Mouse (Mus musculus) testis, postnatal 14 days (tissue): Measurements from ENCODE around the gene Med20.
"Not testable (repeated sequence)": the region's sequence is repeated elsewhere in the genome, so short reads cannot be mapped to it uniquely, and the experiment has no call there.

ENCODE experiments used
- DNase-seq: peaks from one replicate; pipeline ENCODE4 v3.0.0; 2021; ENCODE audit warnings: low spot score

The Med20 gene

DNA sequence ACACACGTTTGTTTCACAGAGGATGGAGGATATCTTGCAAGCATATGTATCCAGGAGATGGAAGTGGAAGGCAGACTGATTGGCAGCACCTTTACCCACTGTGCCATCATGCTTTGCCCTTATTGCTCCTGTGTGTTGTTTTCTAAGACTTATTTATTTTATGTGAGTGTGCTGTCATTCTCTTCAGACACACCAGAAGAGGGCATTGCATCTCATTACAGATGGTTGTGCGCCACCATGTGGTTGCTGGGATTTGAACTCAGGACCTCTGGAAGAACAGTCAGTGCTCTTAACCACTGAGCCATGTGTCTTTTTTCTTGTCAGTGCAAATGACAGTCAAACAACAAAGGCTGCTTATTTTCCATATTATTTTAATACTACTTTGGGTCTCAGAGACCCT is 16.4 kb downstream of the Med20 start:
- no peak for DNase-seq

DNA sequence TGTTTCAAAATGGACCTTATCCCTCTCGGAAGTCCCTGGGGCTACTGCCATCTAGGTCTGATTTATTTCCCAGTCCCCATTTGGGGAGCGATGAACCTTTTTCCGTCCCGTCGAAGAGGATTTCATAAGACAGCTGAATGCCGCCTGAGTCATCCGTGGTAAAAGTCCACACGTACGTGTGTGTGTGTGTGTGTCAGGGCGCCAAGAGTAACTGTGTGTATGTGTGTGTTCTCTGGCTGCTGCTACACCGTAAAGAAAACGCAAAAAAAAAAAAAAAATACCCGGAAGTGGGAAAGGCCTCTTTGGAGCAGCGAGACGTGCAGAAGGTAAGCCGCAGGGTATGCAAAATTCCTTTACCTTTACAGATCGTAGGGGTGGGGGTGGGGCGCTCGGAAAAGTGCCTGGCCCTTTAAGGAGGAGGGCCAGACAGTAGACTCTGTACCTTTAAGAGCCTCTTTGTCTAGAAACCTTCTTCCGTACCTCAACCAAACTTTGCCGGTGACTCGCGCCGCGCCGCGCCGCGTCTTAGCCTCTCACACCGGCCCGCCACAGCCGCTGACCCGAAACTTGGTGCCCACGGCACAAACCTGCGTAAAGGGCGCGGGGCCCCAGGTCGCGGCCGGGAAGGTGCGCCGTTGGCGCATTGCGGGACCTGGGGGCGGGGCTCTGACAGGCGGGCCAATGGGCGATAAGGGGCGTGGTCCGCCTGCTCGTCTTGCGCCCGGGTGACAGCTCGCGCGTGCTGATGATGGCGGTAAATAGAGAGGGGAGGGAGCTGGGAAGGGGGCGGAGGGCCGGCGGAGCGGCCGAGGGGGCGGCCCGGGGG is 17.7 kb downstream of the Med20 start:
- peak; percentile 97 for DNase-seq

DNA sequence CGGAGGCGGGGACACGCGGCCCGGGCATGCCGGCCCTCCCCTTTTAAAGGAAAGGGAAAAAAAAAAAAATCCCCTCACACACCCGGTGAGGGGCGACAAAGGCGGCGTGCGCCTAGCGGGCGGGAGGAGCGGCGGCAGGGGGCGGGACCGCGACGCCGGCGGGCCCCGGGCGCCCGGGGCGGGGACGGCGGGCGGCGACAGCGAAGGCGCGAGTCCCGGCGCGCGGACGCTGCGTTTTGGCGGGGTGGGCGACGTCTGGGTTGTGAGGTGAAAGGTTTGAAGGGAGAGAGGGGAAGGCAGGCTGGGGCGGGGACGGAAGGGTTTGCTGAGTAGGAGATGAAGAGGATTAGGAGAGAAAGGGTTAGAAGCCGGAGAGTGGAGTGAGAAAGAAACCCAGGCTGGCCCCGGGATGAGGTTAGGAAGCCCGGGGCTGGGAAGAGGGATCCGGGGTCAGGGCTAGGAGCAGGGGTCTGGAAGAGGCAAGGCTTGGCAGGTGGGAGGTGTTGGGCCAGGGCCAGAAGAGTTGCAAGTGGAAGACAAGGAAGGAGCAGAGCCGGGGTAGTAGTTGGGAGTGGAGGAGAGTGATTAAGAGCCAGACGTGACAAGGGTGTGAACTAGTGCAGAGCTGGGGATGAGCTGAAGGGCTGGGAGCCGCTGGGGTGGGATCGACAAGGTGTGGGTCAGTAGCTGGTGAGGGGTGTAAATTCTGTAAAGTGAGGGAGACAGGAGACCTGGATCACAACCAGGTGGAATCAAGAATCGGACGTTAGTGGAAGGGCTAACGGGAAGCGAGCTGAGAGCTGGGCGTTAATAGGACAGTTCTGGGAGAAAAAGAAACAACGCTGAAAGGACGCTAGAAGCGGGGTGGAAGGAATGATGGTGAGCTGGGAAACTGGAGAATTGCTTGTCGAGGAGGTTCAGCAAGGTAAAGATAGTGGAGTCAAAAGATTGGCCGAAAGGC is 18.6 kb downstream of the Med20 start:
- DNase-seq = peak; percentile 74

DNA sequence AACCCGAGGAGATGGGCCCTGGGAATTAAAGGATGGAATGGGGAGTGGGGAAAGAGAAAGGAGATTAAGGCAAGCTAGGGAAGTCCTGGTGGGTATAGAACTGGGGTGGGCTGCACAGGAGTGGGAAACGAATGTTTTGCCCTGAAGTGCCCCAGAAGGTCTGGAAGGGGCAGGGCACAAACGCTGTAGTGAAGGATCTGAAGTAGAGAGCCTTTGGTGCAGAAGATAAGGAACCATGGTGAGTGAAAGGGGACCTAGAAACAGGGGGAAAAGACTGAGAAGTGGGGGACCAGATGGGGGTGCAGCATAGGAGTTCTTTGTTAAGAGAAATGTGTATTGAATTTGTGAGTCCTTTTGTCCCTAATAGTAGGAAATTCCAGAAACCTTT is 19.3 kb downstream of the Med20 start, which contains the start of gene Usp49:
TSS of gene Usp49 (plus strand) at position 13 of the 388 bp plus-strand sequence.
- DNase-seq = no peak

DNA sequence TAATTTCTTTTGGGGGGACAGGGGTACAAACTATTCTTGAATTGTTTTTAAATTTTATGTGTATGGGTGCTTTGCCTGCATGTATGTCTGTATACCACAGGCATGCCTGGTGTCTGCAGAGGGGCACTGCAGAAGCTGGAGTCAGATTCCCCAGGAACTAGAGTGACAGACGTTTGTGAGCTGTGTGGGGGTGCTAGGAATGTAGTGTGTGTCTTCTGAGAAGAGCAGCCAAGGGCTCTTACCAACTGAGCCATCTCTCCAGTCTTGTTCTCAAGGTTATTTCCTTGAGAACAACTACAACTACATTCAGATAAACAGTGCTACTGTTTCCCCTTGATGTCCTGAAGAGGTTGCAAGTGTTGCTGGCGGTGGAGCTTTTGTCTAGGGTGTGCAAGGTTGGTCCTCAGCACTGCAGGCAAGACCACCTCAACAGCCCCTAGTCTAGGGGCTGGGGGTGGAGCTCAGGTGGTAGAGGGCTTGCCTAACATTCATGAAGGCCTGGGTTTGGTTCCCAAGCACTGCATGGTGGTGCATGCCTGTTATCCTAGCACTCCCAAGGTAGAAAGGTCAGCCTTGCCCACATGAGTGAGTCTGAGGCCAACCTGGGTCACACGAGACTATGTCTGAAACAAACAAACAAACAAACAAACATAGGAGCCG is 20.9 kb downstream of the Med20 start:
- no peak for DNase-seq

DNA sequence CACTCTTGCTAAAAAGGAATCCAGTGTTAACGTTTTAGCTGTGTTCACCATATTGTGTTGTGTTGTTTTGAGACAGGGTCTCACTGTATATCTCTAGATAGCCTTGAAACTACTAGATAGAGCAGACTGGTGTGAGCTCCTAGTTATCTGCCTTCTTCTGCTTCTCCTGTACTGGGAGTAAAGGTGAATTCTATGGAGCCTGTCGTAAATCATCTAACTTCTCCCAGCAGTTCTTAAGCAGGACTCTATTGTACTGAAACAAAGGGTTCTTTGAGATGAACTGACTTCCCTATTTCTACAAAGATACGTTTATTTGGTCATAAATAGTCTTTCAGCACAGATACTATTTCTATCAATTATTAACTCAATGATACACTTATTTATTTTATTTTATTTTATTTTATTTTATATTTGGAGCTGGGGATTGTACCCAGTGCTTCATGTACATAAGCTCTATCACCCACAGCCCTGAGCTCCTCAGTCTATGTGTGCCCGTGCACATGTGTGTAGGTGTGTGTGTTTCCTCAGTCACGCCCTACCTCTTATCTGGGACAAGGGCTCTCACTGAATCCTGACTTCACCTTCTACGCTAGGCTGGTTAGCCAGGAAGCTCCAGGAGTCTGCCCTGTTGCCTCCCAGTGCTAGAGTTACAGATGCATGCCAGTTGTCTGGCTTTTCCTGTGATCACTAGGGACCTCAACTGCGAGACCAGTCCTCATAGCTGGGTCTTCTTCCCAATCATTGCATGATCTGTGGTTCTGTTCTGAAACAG is 22.8 kb downstream of the Med20 start:
- no peak for DNase-seq

DNA sequence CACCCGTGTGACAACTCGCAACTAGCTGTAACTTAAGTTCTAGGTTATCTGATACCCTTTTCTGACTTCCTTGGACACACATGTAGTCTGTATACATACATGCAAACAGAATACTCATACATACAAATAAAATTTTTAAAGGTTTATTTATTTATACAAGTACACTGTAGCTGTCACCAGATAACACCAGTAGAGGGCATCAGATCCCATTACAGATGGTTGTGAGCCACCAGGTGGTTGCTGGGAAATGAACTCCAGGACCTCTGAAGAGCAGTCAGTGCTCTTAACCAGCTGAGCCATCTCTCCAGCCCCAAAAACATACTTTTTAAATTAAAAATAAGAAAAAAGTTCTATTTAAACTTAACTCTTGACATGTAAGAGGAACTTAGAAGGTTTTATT is 31.6 kb downstream of the Med20 start:
- DNase-seq = no peak

DNA sequence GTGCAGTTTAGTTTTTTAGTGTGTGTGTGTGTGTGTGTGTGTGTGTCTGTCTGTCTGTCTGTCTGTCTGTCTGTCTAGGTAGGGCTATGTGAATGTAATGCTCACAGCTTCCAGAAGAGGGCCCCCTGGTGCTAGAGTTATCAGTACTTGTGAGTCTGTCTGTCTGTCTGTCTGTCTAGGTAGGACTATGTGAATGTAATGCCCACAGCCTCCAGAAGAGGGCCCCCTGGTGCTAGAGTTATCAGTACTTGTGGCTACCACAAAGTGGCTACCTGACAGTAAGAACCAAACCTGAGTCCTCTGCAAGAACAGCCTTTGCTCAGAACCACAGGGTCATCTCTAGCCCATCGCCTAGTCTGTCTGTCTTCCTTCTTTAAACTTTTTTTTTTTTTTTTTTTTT is 35.3 kb downstream of the Med20 start:
- DNase-seq = no peak

DNA sequence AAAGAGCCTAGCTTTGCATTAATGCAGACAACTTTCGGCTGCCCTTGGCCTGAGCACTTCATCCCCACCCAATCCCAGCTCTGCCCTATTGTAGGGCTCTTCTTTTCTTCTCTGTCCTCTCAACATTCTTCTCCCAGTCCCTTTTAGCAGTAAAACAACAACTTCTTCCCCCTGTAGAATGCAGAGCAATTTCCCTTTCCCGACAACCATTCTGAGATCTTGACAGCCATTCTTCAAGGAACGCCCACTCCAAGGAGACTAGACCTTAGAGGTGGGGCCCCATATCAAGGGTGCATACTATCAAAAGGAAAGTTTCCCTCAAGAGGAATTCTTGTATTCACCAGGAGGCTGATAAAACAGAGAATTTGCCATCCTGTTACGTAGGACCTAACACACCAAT is 37.6 kb downstream of the Med20 start:
- no peak for DNase-seq

DNA sequence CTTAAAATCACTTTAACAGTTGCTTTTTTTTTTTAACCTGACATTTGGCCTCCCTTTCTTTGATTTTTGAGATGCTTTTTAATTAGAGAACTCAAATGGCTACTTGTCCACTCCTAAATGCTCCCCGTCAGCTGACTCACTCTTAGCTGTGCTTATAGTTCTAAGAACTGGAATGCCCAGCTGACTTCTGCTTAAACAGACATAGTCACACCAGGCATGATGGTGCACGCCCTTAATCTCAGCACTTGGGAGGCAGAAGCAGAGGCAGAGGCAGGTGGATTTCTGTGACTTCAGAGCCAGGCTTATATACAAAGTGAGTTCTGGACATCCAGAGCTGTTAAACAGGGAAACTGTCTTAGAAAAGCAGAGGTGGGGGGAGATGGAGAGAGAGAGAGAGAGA is 40.6 kb downstream of the Med20 start:
- DNase-seq = no peak

DNA sequence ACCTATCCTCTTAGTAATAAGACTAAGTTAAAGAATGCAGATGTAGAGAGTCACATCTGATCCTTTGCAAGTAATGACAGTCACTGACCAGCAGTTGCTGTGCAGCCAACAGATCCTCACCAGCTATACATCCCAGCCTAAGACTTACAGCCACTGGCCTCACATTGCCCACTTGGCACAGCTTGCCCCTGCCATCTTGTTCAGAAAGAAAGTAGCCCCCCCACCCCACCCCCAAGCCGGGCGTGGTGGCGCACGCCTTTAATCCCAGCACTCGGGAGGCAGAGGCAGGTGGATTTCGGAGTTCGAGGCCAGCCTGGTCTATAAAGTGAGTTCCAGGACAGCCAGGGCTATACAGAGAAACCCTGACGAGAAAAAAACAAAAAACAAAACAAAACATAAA is 43.0 kb downstream of the Med20 start:
- DNase-seq = not testable (repeated sequence)

DNA sequence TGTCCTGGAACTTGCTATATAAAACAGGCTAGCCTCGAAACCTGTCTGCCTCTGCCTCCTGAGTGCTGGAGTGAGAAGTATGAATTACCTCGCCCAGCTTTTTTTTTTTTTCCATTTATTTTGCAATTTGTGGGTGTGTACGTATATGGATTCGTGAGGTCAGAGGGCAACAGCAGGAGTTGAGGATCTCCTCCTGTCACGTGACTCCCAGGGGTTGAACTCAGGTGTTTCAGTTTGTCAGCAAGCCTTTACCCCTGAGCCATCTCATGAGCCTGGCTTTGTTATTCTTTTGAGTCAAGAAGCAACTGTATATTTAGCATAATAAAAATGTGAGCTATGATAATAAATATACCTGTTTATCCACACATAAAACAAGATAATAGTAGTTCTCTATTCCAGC is 44.3 kb downstream of the Med20 start:
- DNase-seq = no peak

DNA sequence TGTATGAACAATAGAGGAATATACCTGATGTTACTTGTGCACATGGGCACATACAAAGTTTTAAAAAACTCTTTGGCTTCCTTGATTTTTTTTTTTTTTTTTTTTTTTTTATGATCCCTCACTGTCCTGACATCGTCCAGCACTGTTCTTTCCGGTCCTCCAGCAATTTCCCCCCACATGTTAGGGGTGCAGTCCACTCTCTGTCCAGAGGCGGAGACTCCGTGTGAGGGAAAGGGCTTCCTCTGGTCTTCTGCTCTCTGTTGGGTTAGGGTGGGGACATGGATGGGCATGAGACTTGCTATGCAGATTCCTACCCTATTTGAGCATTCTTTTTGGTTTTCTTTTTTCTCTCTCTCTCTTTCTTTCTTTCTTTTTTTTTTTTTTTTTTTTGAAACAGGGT is 46.5 kb downstream of the Med20 start:
- no peak for DNase-seq

DNA sequence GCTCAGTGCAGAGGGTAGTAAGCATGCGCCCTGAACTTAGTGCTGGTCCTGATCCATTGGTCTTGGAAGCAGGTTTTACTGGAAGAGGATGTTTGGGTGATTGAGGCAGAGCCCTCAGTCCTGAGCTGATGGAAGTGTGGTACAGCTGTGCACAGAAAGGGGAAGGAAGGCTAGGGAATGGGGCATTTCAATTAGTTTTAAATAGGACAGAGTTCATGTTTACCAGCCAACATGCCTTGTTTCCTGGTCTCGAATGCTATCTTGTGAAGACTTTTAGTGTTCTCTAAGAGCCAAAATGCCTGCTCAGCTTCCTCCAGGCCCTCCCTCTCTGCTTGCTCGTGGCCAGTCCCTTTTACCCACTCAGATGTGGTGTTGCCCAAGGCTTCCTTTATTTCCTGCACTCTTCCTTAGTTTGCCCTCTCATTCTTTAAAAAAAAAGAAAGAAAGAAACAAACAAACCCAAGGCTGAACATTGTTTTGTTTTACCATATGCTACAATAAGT is 47.4 kb downstream of the Med20 start:
- no peak for DNase-seq

DNA sequence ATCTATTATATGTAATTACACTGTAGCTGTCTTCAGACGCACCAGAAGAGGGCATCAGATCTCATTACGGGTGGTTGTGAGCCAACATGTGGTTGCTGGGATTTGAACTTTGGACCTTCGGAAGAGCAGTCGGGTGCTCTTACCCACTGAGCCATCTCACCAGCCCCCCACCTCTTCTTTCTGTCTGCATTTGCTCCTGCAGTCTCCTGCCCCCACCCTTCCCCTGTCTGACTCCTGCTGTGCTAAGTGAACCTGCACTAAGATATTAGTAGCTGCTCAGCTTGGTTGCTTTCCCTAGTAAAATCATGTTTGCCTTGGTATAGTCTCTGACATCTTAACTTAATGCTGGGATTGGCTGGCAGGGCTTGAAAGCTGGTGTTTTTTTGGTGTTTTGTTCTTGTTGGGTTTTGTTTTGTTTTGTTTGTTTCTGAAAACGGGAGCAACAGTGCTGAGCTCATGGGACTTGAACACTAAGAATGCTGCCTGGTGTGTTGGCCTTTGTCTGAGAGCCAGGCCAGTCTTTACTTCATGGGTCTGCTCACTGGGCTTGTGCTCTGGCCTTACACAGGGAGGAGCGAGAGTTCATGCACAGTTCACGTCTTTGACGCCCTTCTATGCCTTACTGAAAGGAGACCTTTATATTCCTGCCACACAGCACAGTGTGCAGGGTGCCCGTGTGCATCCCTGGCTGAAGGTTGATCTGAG is 51.8 kb downstream of the Med20 start:
- no peak for DNase-seq

DNA sequence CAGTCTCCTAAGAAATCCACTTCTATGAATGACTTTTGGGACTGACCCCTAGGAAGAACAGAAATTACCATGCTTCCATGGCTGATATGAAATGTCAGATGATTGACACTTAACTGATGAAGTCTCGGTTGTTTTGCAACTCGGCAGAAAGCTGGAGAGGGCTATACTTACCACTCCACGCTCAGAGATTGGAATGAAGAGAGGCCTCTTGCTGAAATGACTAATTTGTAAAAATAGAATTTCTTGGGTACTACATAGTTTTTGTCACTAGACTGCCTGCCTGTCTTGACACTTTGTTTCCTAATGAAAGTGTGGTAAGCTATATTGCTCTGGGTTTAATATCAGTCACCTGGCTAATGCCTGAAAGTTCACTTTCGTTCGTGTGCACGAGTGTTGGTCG is 53.1 kb downstream of the Med20 start:
- DNase-seq = no peak

DNA sequence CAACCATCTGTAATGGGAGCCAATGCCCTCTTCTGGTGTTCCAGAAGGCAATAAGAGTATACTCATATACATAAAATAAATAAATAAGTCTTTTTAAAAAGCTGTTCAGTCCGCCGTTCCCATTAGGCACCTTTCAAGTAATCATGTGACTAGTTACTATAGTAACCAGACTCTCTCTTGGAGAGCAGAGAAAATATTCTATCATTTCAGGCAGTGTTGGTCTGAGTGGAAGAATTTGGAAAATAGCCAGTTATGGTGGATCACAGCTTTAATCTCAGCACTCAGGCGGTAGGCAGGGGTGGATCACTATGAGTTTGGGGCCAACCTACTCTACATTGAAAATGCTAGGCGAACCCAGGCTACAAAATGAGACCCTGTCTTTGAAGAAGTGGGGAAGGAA is 57.8 kb downstream of the Med20 start:
- DNase-seq = no peak

DNA sequence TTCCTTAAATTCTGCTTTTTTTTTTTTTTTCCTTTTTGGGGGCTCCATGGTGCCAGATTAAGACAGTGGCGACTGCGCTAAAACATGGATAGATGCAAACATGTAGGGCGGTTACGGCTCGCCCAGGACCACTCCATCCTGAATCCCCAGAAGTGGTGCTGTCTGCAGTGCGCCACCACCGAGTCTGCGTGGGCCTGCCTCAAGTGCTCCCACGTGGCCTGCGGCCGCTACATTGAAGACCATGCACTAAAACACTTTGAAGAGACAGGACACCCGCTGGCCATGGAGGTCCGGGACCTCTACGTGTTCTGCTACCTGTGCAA is 60.6 kb downstream of the Med20 start:
- no peak for DNase-seq

DNA sequence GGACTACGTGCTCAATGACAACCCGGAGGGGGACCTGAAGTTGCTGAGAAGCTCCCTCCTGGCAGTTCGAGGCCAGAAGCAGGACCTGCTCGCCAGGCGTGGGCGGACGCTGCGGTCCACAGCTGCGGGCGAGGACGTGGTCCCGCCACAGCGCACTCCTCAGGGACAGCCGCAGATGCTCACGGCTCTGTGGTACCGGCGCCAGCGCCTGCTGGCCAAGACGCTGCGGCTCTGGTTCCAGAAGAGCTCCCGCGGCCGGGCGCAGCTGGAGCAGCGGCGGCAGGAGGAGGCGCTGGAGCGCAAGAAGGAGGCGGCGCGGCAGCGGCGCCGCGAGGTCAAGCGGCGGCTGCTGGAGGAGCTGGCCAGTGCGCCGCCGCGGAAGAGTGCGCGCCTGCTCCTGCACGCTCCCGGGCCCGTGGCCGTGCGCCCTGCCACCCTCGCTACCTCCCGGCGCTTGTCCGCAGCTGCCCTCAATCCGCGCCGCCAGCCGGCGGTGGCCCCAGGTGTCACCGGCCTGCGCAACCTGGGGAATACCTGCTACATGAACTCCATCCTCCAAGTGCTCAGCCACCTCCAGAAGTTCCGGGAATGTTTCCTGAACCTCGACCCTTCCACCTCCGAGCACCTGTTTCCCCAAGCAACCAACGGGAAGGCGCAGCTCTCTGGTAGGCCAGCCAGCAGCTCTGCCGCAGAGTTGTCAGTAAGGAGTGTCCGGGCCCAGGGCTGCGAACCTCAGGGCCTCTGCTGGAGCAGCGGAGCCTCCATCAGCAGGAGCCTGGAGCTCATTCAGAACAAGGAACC is 61.1 kb downstream of the Med20 start:
- DNase-seq = peak; percentile 65
